Mouse (Mus musculus) lung, embryonic 16.5 days (tissue): Measurements from ENCODE around the gene Fkbp5. TPM values are rescaled to one million over a fixed set of nuclear protein-coding genes. Genes with fewer than 3 reads are reported as not detected.
"Not testable (repeated sequence)": the region's sequence is repeated elsewhere in the genome, so short reads cannot be mapped to it uniquely, and the experiment has no call there.

Experiments used
- ATAC-seq: fragments of 200-750 bp; cut with Nextera tagmentation; 2 replicates; pipeline ENCODE4 v1.8.0; 2017; ENCODE audit warnings: low read depth, mild to moderate bottlenecking, moderate library complexity
- H3K27ac ChIP-seq: fragments of 300-500 bp; sonication (generic); 2 replicates; pipeline ENCODE4 v1.5.1; 2014; ENCODE audit warnings: mild to moderate bottlenecking, control low read depth, low read length
- H3K27me3 ChIP-seq: fragments of 300-500 bp; sonication (generic); 2 replicates; pipeline ENCODE4 v1.6.1; 2014; ENCODE audit warnings: low read depth, low read length, mixed read lengths; ENCODE audit not compliant: control insufficient read depth, insufficient read depth
- H3K36me3 ChIP-seq: fragments of 300-500 bp; sonication (generic); 2 replicates; pipeline ENCODE4 v1.6.1; 2014; ENCODE audit warnings: low read length; ENCODE audit not compliant: control insufficient read depth, insufficient read depth
- H3K4me1 ChIP-seq: fragments of 300-500 bp; sonication (generic); replicated peaks from 2 replicates; pipeline ENCODE4 v1.6.1; 2014; ENCODE audit warnings: low read length, mixed read lengths; ENCODE audit not compliant: control insufficient read depth, insufficient read depth
- H3K4me2 ChIP-seq: fragments of 300-500 bp; sonication (generic); 2 replicates; pipeline ENCODE4 v1.6.1; 2014; ENCODE audit warnings: low read depth, low read length, control low read depth
- H3K4me3 ChIP-seq: fragments of 300-500 bp; sonication (generic); 2 replicates; pipeline ENCODE4 v1.5.1; 2014; ENCODE audit warnings: mild to moderate bottlenecking, low read length, control low read depth
- H3K9ac ChIP-seq: fragments of 300-500 bp; sonication (generic); 2 replicates; pipeline ENCODE4 v1.6.1; 2014; ENCODE audit warnings: low read length, control low read depth
- H3K9me3 ChIP-seq: fragments of 300-500 bp; sonication (generic); 2 replicates; pipeline ENCODE4 v1.6.1; 2016; ENCODE audit warnings: low read length; ENCODE audit not compliant: control insufficient read depth
- WGBS: fragments of 180-500 bp; shearing (Covaris S2); extraction: QIAGEN DNeasy Blood & Tissue Kit; methylation state at CpG from one replicate; pipeline ENCODE4 v1.1.7; 2014; 5-methylcytosine and 5-hydroxymethylcytosine counted together
- polyA plus RNA-seq: library from polyadenylated mRNA; unstranded; fragments of >200 nt; fragmentation: Nextera tagmentation; extraction: Ambion mirVana; gene quantifications from 2 replicates; pipeline ENCODE4 v1.2.1, GENCODE M21; 2015

The Fkbp5 gene
- 38.5 and 43.8 TPM in 2 replicates for polyA plus RNA-seq

DNA sequence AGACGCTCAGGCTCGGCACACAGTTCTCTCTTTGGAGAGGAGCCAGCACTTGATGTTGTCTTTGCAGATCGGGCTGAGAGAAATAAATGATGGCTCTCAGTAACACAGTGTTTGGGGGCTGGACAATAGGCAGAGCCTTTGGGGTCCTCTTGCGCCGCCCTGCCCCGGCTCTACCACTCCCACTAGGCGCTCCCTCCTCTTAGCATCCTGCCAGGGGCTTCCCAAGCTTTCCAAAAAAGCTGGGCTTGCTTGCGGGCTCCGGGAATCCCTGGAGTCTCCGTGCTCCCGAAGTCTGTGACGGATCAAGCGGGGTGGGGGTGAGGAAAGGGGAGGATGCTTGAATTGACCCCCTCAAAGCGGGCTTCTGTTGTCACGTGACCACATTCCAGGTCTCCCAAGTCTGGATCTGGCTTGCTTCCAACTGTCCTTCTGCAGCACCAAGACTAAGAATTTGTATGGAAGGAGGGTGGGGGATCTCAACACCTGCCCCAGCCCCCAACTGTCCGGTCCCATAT is at the start of gene Fkbp5:
Fkbp5 (minus strand) TSS at position 87 of the 515 bp plus-strand sequence.
- Histone ChIP-seq H3K4me2 (peak within 1 kb of the TSS; percentile 92), H3K4me3 (peak within 1 kb of the TSS; percentile 53), H3K9ac (peak within 1 kb of the TSS; percentile 75), H3K27ac (peak within 1 kb of the TSS; percentile 99), H3K4me1 (peaks cover 44% of the 10 kb centered on the region), H3K27me3 (no peaks in the 10 kb centered on the region; the same call in 1 of the 2 replicates), H3K36me3 (no peaks in the 10 kb centered on the region), H3K9me3 (no peaks in the 10 kb centered on the region)
- under 1% methylated on average over 16 of the region's 16 CpGs for WGBS
- ATAC-seq, result peak; percentile 86

DNA sequence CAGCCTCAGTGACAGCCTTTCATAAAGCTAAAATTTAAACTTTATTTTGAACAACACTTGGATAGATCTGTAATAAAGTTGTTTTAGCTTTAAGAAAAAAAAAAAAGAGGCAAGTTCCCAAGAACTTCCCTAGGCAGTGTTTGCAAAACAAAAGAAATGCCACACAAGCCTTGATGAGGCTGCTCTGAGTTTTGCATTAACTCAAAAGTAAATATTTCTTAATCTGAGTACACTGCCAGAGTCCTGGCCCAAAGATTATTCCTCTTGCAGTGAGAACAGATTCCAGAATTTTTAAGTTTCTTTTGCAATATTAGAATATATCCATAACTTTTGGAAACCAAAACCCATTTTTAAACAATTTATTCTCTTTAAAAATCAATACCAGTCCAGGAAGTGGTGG is 47.9 kb upstream of the Fkbp5 start:
- no peaks in the 10 kb centered on the region for H3K36me3 ChIP-seq
- no peak overlapping the region for H3K27ac ChIP-seq
- H3K9me3 ChIP-seq, result no peaks in the 10 kb centered on the region
- no peak overlapping the region for H3K9ac ChIP-seq
- H3K27me3 ChIP-seq, result no peaks in the 10 kb centered on the region
- no peak for ATAC-seq
- no peak overlapping the region for H3K4me2 ChIP-seq
- H3K4me1 ChIP-seq, result peaks cover 3% of the 10 kb centered on the region; the same call in 1 of the 2 replicates
- H3K4me3 ChIP-seq, result no peak overlapping the region

DNA sequence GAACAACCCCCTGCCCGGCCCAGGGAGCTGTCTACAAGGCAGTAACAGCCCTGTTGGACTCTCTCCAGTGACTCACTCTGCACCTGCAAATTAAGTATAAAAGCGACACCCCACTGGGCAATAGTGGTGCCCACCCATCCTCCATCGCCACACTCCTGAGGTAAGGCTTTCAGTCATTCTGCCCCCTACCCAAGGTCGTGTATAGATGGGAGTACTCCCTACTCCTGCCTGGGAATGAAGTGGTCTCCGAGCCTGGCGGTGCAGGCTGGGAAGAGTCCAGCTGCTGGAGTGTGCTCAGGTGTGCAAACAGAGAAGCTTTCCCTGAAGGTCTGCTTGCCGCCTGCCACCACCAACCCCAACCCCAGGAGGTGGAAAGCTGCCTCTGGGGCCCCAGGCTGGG is 44.3 kb upstream of the Fkbp5 start:
- Histone ChIP-seq H3K4me1 (peaks cover 3% of the 10 kb centered on the region; the same call in 1 of the 2 replicates), H3K4me2 (no peak overlapping the region), H3K27me3 (no peaks in the 10 kb centered on the region), H3K36me3 (no peaks in the 10 kb centered on the region), H3K9me3 (no peaks in the 10 kb centered on the region), H3K4me3 (no peak overlapping the region), H3K9ac (no peak overlapping the region), H3K27ac (peak overlapping the region; percentile 18)
- 32% methylated on average over 7 of the region's 7 CpGs for WGBS
- peak; percentile 67 for ATAC-seq

DNA sequence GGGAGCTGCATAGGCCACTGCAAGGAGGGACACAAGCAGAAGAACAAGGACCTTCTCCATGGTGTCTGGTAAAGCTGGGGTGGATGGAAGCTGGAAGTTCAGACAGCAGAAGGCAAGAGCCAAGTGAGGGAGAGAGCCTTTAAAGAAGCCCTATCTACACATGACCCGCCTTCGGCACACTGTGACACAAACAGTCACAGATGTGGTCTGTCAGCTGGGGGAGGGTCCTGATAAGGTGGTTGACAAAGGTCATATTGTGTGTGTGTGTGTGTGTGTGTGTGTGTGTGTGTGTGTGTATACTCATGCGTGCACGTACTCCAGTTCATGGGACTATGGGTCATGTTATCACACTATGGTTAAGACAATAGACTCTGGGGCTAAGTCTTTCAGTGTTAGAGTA is 43.3 kb upstream of the Fkbp5 start, which contains the start of gene Clps:
Clps (minus strand) TSS at position 169 of the 400 bp plus-strand sequence.
- no peak within 1 kb of the TSS for H3K9ac ChIP-seq
- H3K4me3 ChIP-seq, result no peak within 1 kb of the TSS
- H3K27me3 ChIP-seq, result no peaks in the 10 kb centered on the region
- peaks cover 3% of the 10 kb centered on the region; the same call in 1 of the 2 replicates for H3K4me1 ChIP-seq
- no peak for ATAC-seq
- no peaks in the 10 kb centered on the region for H3K9me3 ChIP-seq
- WGBS, result 61% methylated on average over 4 of the region's 4 CpGs
- H3K36me3 ChIP-seq, result no peaks in the 10 kb centered on the region
- peak within 1 kb of the TSS; percentile 18 for H3K27ac ChIP-seq
- no peak within 1 kb of the TSS for H3K4me2 ChIP-seq

DNA sequence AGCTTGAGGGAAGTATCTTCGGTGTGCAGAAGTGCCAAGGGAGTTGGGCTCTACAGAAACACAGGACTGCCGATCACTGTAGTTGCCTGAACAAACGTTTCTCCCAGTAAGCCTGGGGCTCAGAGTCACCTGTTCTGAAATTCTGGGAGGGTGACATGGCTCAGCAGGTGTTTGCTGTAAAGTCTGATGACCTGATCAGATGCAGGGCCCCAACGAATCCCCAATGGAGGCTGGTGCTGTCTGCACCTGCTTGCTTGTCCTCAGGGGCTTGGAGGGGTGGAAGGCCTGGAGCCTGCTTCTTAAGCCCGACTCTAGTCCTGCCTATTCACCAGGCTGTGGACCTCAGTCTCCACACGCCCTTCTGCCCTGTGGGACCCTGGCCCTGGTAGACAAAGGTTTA is 40.4 kb upstream of the Fkbp5 start:
- H3K9ac ChIP-seq, result no peak overlapping the region
- H3K27me3 ChIP-seq, result no peaks in the 10 kb centered on the region
- H3K4me3 ChIP-seq, result no peak overlapping the region
- WGBS, result 65% methylated on average over 6 of the region's 6 CpGs
- peaks cover 3% of the 10 kb centered on the region; the same call in 1 of the 2 replicates for H3K4me1 ChIP-seq
- ATAC-seq, result no peak
- H3K36me3 ChIP-seq, result no peaks in the 10 kb centered on the region
- no peak overlapping the region for H3K4me2 ChIP-seq
- no peaks in the 10 kb centered on the region for H3K9me3 ChIP-seq
- H3K27ac ChIP-seq, result no peak overlapping the region

DNA sequence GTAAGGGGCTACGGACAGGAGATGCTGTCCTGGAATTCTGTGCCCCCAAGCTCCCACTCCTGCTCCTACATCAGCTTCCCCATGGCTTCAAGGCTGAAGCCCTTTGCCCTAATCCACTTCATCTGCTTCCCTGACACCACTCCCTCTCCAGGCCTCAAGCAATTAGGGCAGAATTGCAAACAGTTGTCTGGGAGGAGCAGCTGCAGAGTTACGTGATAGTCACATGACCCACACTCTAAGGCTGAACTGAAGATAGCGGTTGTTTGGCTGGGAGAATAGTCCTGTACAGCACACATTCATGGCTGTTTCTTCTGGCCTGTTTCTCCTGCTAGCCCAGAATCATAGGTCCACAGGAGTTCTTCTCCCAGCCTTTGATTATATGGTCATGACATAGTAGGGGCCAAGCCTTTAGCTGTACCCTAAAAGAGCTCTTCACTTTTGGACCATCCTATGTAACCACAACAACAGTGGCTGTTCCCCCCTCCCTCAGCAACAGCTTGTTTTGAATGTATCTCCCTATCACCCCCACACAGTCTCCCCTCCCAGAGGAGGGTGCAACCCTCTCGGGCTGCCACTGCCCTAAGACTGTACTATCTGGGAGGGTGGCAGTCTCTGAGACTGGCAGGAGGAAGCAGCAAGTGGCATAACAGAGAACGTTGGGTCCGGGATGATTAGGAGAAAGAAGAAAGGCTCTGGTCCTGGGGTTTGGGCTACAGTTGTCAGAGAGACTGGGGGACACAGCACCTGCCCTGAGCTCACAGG is 39.5 kb upstream of the Fkbp5 start:
- Histone ChIP-seq H3K9me3 (no peaks in the 10 kb centered on the region), H3K27ac (no peak overlapping the region), H3K4me1 (no peaks in the 10 kb centered on the region; the same call in 1 of the 2 replicates), H3K9ac (0 out of 2 replicates have a peak overlapping the region, but pooled peaks have one; percentile 2), H3K36me3 (no peaks in the 10 kb centered on the region), H3K4me2 (no peak overlapping the region), H3K4me3 (no peak overlapping the region), H3K27me3 (no peaks in the 10 kb centered on the region)
- 44% methylated on average over 6 of the region's 6 CpGs for WGBS
- no peak for ATAC-seq

DNA sequence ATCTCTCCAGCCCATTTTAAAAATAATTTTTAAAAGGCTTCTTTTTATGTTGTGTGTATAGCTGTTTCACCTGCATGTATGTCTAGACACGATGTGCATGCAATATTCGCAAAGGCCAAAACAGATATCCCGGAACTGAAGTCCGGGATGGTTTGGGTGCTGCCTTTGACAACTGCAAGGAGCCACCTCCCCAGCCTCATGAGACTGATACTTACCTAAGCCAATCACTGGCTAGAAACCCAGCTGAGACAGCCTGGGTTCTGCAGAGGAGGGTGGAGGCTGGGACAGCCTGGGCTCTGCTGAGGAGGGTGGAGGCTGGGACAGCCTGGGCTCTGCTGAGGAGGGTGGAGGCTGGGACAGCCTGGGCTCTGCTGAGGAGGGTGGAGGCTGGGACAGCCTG is 36.7 kb upstream of the Fkbp5 start:
- H3K27me3 ChIP-seq, H3K4me2 ChIP-seq, ATAC-seq, H3K27ac ChIP-seq, H3K36me3 ChIP-seq, H3K9me3 ChIP-seq, H3K4me1 ChIP-seq, H3K9ac ChIP-seq, H3K4me3 ChIP-seq: not testable (repeated sequence)
- WGBS, result 89% methylated on average over 4 of the region's 4 CpGs

DNA sequence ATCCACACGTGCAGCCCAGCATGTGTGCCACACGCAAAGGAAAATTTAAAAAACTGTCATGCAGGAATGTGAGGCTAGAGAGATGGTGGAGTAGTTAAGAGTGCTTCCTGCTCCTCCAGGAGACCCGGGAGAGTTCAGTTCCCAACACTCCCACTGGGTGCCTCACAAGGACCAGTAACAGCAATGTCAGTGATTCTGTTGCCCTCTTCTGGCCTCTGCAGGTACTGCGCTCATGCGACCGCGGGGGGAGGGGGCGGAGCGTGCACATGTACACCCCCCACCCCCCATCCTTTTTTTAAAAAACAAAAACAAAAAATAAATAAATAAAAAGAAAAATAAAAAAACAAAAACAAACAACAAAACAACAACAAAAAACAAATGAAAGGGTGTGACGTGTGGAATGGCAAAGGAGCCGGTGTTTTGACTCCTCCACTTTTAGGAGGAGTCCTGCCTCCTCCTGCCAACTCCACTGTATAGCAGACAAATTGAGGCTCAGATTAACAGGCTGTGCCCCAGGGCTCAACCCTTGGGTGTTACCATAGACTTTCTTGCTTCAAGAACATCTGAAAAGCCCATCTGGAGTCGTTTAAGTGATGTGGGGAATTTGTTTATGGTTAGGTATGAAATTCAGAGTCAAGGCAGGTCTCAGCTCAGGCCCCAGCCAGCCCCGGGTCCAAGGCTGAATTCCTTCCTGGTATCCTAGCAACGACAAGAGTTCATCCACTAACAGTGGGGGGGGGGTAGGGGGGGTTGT is 35.9 kb upstream of the Fkbp5 start:
- Histone ChIP-seq H3K4me1 (no peaks in the 10 kb centered on the region), H3K4me3 (no peak overlapping the region), H3K9me3 (no peaks in the 10 kb centered on the region), H3K27ac (no peak overlapping the region), H3K9ac (no peak overlapping the region), H3K4me2 (no peak overlapping the region), H3K27me3 (no peaks in the 10 kb centered on the region), H3K36me3 (no peaks in the 10 kb centered on the region)
- WGBS, result 4% methylated on average over 14 of the region's 14 CpGs
- peak; percentile 63; the same call in 1 of the 2 replicates for ATAC-seq

DNA sequence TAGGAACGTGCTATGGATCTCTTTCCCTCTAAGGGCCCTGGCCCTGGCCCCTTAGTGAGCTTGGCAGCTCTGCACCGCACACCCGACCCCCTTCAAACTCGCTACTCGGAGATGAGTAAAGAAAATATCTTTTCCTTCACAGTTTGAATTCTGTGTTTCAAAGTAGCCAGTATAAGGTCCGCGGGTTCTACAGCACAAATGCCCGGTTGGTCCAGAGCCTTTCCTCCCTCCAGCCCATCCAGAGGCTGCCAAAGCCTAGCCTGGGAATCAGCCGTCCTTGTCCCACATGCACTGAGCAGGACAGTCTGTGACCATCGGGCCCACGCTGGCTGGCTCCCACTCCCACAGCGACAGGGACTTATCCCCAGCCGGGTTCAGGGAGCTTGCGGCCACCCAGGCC is 31.8 kb upstream of the Fkbp5 start, which contains the start of gene Clpsl2:
Clpsl2 (plus strand) TSS at position 301 of the 400 bp plus-strand sequence.
- Histone ChIP-seq H3K4me3 (no peak within 1 kb of the TSS), H3K36me3 (no peaks in the 10 kb centered on the region), H3K4me2 (no peak within 1 kb of the TSS), H3K9ac (no peak within 1 kb of the TSS), H3K27me3 (no peaks in the 10 kb centered on the region), H3K4me1 (no peaks in the 10 kb centered on the region), H3K9me3 (no peaks in the 10 kb centered on the region), H3K27ac (no peak within 1 kb of the TSS)
- WGBS, result 75% methylated on average over 14 of the region's 14 CpGs
- ATAC-seq, result no peak
